Comparison of ENCODE assay signal across 23 mouse cellular contexts in genomic region chr16:77989791-77990325, GRCm38 (mm10).
A peak's percentile ranks its signal among the peaks of the same experiment; 100 is the strongest.
DNase-seq lines count a peak whose midpoint lies in the region; ATAC-seq lines count a peak whose summit lies in the region.
"Had no signal": no experiment of that assay in that cellular context is flagged by ENCODE, and none has a peak within 500 bp of the region (broad histone marks: within the 10 kb centered on the region; RNA-seq: fewer than 3 reads in every experiment).

No protein-coding gene starts in this region.

- H3K9ac ChIP-seq in embryonic facial prominence, embryonic 15.5 days: no peak overlapping the region
- no peak overlapping the region for H3K9ac ChIP-seq in limb, embryonic 15.5 days
- H3K9ac ChIP-seq in midbrain, embryonic 13.5 days (replicated peaks): no peak overlapping the region
- H3K9ac ChIP-seq in kidney, embryonic 15.5 days: no peak overlapping the region
- H3K9ac ChIP-seq: hindbrain, embryonic 12.5 days had no signal

- no peak overlapping the region for H3K4me3 ChIP-seq in embryonic facial prominence, embryonic 15.5 days (replicated peaks)
- H3K4me3 ChIP-seq in limb, embryonic 15.5 days: no peak overlapping the region
- H3K4me3 ChIP-seq in midbrain, embryonic 13.5 days (replicated peaks): no peak overlapping the region
- H3K4me3 ChIP-seq in kidney, embryonic 15.5 days (replicated peaks): no peak overlapping the region
- H3K4me3 ChIP-seq: forebrain, embryonic 10.5 days; gastrocnemius, adult 2 months; heart, embryonic 10.5 days; hindbrain, embryonic 12.5 days had no signal

- H3K4me2 ChIP-seq in embryonic facial prominence, embryonic 15.5 days (replicated peaks): no peak overlapping the region
- no peak overlapping the region for H3K4me2 ChIP-seq in limb, embryonic 15.5 days
- no peak overlapping the region for H3K4me2 ChIP-seq in midbrain, embryonic 13.5 days (replicated peaks)
- H3K4me2 ChIP-seq in kidney, embryonic 15.5 days: no peak overlapping the region
- H3K4me2 ChIP-seq: hindbrain, embryonic 12.5 days had no signal

- peak overlapping the region; percentile 65; the same call in 1 of the 2 replicates for H3K27ac ChIP-seq in embryonic facial prominence, embryonic 15.5 days (replicated peaks)
- peak overlapping the region; percentile 63 for H3K27ac ChIP-seq in limb, embryonic 15.5 days
- H3K27ac ChIP-seq in midbrain, embryonic 13.5 days: no peak overlapping the region
- H3K27ac ChIP-seq in kidney, embryonic 15.5 days: no peak overlapping the region
- H3K27ac ChIP-seq: forebrain, embryonic 10.5 days; gastrocnemius, adult 2 months; heart, embryonic 10.5 days; hindbrain, embryonic 12.5 days had no signal

- no peaks in the 10 kb centered on the region for H3K27me3 ChIP-seq in embryonic facial prominence, embryonic 15.5 days
- H3K27me3 ChIP-seq in limb, embryonic 15.5 days: no peaks in the 10 kb centered on the region
- no peaks in the 10 kb centered on the region for H3K27me3 ChIP-seq in midbrain, embryonic 13.5 days
- H3K27me3 ChIP-seq in kidney, embryonic 15.5 days: no peaks in the 10 kb centered on the region
- H3K27me3 ChIP-seq: hindbrain, embryonic 12.5 days had no signal

- no peaks in the 10 kb centered on the region for H3K4me1 ChIP-seq in embryonic facial prominence, embryonic 15.5 days
- H3K4me1 ChIP-seq in limb, embryonic 15.5 days: no peaks in the 10 kb centered on the region
- H3K4me1 ChIP-seq in midbrain, embryonic 13.5 days (replicated peaks): no peaks in the 10 kb centered on the region
- H3K4me1 ChIP-seq in kidney, embryonic 15.5 days: no peaks in the 10 kb centered on the region
- H3K4me1 ChIP-seq: forebrain, embryonic 10.5 days; heart, embryonic 10.5 days; hindbrain, embryonic 12.5 days had no signal

- WGBS in embryonic facial prominence, embryonic 15.5 days: 32% methylated on average over 4 of the region's 4 CpGs
- WGBS in limb, embryonic 15.5 days: 40% methylated on average over 4 of the region's 4 CpGs
- 91% methylated on average over 4 of the region's 4 CpGs for WGBS in midbrain, embryonic 13.5 days
- WGBS in kidney, embryonic 15.5 days: 87% methylated on average over 4 of the region's 4 CpGs

- DNase-seq in cerebellum, postnatal 10 days: peak; percentile 1 to 4
- no peak for DNase-seq in cerebellum, adult 9-10 months
- DNase-seq in NIH3T3 (ENCODE audit: low read depth): peak; percentile 52
- DNase-seq: adrenal gland, adult 2 months; cerebellum, adult 11 months; cerebellum, adult 8-10 months; cerebellum, postnatal 36 days; gastrocnemius, adult 2 months; gastrocnemius, postnatal 25 days; heart, adult 11 months; heart, postnatal 4 days had no signal

- no peaks in the 10 kb centered on the region for H3K9me3 ChIP-seq in embryonic facial prominence, embryonic 15.5 days (replicated peaks)
- H3K9me3 ChIP-seq in limb, embryonic 15.5 days: no peaks in the 10 kb centered on the region
- H3K9me3 ChIP-seq in midbrain, embryonic 13.5 days: 0 out of 2 replicates have a peak, but pooled peaks cover 3% of the 10 kb centered on the region
- 0 out of 2 replicates have a peak, but pooled peaks cover 6% of the 10 kb centered on the region for H3K9me3 ChIP-seq in kidney, embryonic 15.5 days (replicated peaks)
- H3K9me3 ChIP-seq: heart, embryonic 10.5 days; hindbrain, embryonic 12.5 days had no signal

- no peaks in the 10 kb centered on the region for H3K36me3 ChIP-seq in embryonic facial prominence, embryonic 15.5 days
- H3K36me3 ChIP-seq in limb, embryonic 15.5 days: no peaks in the 10 kb centered on the region
- no peaks in the 10 kb centered on the region for H3K36me3 ChIP-seq in midbrain, embryonic 13.5 days
- no peaks in the 10 kb centered on the region for H3K36me3 ChIP-seq in kidney, embryonic 15.5 days
- H3K36me3 ChIP-seq: forebrain, embryonic 10.5 days; heart, embryonic 10.5 days; hindbrain, embryonic 12.5 days had no signal

- ATAC-seq in embryonic facial prominence, embryonic 15.5 days (ENCODE audit: insufficient number of reproducible peaks, low FRiP score, low TSS enrichment, low read depth): no peak
- ATAC-seq in limb, embryonic 15.5 days (ENCODE audit: insufficient number of reproducible peaks, low FRiP score, low TSS enrichment, low read depth): no peak
- no peak for ATAC-seq in midbrain, embryonic 13.5 days
- ATAC-seq in kidney, embryonic 15.5 days (replicated peaks; ENCODE audit: low FRiP score): no peak
- ATAC-seq: activated CD4-positive, CD25-positive, alpha-beta regulatory T cell, adult 4 months; forebrain, embryonic 14.5 days; hindbrain, embryonic 16.5 days; inflammation-experienced regulatory T-cells, adult 6 months; Patski had no signal

Comparison
In these comparisons a context has a peak if more than half of its experiments do, and no peak if none do; other contexts are left out.
1. H3K27ac ChIP-seq: peak in embryonic facial prominence, embryonic 15.5 days (single experiment) and limb, embryonic 15.5 days (single experiment); none in midbrain, embryonic 13.5 days (single experiment) and kidney, embryonic 15.5 days (single experiment).